Mouse (Mus musculus) lung, postnatal 4 days (tissue): ENCODE results near the gene Sertad1.
"Not testable (repeated sequence)": the region's sequence is repeated elsewhere in the genome, so short reads cannot be mapped to it uniquely, and the experiment has no call there.

Source experiments
- DNase-seq, 2 experiments: peaks; one replicate each; pipeline ENCODE4 v3.0.0; 2021

Sertad1 gene

DNA sequence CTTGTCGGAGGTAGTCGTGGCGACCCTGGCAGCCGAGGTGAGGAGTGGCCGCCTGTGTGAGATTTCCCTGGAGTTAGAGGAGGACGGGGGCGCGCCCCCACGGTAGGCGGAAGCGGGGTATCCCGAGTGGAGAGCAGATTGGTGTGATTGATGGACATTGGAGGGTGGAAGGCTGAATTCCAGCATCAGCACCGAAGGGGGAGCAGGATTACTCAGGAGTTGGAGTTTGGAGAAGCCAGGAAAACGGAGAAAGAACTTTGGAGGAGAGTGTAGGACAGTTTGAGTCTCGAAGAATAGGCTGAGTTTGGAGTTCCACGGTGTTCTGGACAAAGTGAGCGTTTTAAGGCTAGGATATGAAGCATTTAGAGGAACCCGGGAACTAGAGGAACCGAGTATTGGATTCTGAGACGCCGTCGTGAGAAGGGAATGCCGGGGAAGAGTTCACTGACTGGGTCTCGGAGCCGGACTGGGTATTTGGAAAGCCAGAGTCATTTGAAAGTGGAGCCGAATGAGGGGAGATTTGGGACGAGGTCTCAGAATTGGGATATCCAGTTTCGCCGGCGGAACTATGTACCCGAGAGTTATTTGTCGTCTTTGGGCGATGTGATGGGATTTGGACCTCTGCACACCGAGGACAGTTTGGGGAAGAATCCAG lies 12.7 kb upstream of the Sertad1 start:
- no peak for DNase-seq

GRCm38 (mm10) chr7:27474490-27474954 lies 12.2 kb upstream of the Sertad1 start:
- peak; percentile 99 for DNase-seq

- DNase-seq = no peak
These were observed 11.1 kb upstream of the Sertad1 start for GRCm38 (mm10) chr7:27475596-27475995.

DNA sequence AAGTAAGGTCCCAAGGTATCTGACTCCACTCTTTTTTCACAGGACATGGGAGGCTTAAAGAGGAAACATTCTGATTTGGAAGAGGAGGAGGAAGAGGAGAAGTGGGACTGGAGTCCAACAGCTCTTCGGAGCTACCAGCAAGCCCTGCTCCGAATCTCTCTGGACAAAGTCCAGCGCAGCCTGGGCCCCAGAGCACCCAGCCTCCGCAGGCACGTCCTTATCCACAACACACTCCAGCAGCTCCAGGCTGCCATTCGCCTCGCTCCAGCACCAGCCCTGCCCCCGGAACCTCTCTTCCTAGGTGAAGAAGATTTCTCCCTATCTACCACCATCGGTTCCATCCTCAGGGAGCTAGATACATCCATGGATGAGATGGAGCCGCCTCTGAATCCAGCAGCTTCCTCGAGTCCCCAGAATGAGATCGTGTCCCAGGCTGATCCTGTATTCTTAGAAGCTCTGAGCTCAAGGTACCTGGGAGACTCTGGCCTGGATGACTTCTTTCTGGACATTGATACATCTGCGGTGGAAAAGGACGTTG lies 10.5 kb upstream of the Sertad1 start:
- DNase-seq = no peak

DNA sequence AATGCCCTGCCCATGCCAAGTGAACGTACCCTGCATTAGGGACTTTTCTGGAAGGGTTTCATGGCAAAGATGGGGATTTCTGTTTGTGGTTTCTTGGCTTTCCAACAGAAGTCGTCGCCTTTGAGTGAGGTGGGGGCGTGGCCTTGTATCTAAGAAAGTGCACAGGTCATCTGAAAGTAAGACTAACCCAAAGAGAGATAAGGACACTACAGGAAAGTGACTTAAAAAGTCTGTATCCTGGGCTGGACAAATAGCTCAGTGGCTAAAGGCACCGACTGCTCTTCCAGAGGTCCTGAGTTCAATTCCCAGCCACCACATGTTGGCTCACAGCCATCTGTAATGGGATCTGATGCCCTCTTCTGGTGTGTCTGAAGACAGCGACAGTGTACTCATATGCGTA lies 8.1 kb upstream of the Sertad1 start:
- no peak for DNase-seq

DNA sequence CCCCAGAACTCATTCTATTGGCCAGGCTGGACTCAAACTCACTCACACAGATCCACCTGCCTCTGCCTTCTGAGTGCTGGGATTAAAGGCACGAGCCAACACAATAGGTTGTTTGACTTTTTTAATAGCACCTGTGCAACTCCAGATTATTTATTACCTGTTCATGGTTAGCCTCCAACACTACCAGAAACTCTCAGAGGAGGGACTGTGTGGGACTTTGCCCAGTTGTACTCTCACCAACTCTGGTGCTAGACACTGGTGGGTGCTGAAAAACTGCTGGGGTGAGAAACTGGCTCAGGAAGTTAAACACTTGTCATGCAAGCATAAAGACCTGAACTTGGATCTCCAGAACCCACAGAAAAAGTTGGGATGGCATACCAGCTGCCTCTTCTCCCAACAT lies 7.0 kb upstream of the Sertad1 start:
- DNase-seq = no peak

DNA sequence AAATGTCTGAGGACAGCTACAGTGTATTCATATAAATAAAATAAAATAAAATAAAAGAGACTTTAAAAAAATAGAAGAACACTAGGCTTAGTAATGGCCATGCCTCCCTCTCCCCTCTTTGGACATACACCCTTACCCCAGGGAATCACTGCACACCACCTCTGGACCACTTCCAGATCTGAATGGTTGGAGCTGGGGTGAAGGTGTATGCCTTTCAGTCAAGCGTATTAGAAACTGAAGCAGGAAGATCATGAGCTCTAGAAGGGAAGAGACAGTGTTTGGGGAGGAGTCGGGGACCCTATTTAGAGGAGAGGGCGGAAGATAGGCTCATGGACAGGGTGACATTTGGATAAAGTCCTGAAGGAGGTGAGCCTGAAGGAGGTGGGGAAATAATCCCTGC lies 6.2 kb upstream of the Sertad1 start:
- DNase-seq = no peak

GRCm38 (mm10) chr7:27480927-27481626 lies 5.6 kb upstream of the Sertad1 start:
- DNase-seq = no peak

DNA sequence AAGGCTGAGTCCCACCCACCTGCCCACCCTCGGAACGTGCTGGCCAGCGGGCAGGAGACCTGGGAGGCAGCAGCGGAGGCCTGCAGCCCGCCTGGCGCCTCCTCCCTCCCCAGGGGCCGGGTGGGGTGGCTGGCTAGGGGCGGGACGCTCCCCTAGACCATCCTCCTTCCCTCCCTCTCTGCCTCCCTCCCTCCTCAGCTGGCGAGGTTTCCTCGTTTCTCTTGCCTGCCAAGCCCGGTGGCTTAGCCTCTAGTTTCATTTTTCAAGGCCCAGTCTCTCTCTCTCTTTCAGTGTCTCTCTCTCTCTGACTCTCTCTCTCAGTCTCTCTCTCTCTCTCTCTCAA lies 5.1 kb upstream of the Sertad1 start:
- peak; percentile 92 to 97 for DNase-seq

GRCm38 (mm10) chr7:27483860-27484259 lies 2.9 kb upstream of the Sertad1 start:
- DNase-seq = no peak

- DNase-seq = peak; percentile 54 to 60
These were observed 474 bp upstream of the Sertad1 start for GRCm38 (mm10) chr7:27486102-27486769.

GRCm38 (mm10) chr7:27487740-27488268 lies 1.1 kb downstream of the Sertad1 start:
- peak; percentile 82 to 87 for DNase-seq

- peak in 1 of 2 experiments; percentile 37 for DNase-seq
These were observed 2.7 kb downstream of the Sertad1 start for GRCm38 (mm10) chr7:27489270-27489869.

GRCm38 (mm10) chr7:27490227-27490542 lies 3.5 kb downstream of the Sertad1 start:
- no peak for DNase-seq

GRCm38 (mm10) chr7:27490543-27491329 lies 4.0 kb downstream of the Sertad1 start:
- peak; percentile 96 to 98 for DNase-seq

DNA sequence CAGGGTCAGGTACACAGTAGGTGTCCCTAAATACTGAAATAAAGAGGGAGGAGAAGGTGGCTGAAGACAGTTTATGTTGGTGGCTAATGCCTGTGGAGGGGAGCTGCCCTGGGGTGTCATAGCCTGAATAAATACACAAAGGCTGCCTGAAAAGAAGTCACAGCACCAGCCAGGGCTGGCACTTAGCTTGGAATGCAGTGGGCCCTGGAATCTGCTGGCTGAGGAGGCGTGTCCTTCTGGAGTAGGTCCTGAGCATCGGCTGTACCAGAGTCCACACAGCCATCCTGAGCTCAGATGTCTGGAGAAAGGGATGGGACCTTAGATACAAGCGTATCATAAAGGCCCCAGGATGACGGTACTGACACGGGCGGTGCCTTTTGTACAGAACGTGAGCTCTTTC lies 5.1 kb downstream of the Sertad1 start:
- DNase-seq = peak in 1 of 2 experiments; percentile 76

DNA sequence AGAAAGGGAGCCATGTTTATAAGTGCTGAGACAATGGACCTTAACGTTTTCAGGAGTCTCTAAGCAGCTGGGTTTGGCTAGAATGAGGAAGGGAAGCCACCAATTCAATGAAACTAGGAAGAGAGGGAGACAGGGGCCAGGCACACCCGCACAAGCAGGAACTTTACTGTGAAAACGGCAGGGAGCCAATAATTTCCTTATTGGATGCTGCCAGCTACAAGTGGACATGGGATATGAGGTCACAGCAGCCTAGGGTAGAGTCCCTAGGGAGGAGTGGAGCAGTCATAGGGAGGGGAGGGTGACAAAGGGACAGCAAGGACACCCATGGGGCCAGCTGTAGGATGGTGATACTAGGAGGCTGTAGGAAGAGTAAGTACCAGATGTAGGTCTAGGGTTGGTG lies 6.3 kb downstream of the Sertad1 start:
- peak; percentile 48 to 49 for DNase-seq

DNA sequence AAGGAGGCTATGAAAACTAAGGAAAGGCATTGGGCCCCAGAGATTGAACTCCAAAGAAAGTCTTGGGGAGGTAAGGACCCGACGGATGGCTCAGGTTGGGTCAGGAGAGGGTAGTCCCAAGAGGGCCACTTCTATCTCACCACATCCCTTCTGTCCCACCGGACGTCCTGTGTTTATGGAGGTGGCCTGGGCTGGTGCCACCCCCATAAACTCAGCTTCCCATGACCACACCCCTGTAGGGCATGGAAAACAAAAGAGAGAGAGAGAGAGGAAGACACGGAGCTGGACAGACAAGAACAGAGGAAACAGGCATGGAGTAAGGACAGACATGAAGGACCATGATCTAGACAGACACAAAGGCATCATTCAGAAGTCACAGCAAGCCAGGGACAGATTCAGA lies 6.7 kb downstream of the Sertad1 start:
- peak; percentile 48 to 77 for DNase-seq

DNA sequence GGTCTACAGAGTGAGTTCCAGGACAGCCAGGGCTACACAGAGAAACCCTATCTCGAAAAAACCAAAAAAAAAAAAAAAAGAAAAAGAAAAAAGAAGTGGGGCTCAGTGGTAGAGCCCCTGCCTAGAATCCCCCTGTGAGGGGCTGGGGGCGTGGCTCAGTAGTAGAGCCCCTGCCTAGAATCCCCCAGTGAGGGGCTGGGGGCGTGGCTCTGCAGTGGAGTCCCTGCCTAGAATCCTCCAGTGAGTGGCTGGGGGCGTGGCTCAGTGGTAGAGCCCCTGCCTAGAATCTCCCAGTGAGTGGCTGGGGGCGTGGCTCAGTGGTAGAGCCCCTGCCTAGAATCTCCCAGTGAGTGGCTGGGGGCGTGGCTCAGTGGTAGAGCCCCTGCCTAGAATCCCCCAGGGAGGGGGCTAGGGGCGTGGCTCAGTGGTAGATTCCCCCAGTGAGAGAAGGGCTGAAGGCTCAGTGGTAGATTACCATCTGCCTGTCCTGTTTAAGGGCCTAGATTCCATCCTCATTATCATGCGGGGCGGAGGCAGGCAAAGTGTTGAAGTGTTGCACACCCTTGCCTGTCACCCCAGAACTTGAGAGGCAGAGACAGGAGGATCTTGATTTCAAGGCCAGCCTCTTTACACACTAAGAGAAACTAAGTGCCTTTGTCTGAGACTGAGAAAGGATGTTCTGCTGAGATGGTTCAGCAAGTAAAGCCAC lies 8.1 kb downstream of the Sertad1 start:
- DNase-seq = not testable (repeated sequence)

- DNase-seq = no peak
These were observed 12.3 kb downstream of the Sertad1 start, which contains the start of gene Prx for GRCm38 (mm10) chr7:27499036-27499435. TSS of gene Prx (plus strand) at chr7:27499324.

DNA sequence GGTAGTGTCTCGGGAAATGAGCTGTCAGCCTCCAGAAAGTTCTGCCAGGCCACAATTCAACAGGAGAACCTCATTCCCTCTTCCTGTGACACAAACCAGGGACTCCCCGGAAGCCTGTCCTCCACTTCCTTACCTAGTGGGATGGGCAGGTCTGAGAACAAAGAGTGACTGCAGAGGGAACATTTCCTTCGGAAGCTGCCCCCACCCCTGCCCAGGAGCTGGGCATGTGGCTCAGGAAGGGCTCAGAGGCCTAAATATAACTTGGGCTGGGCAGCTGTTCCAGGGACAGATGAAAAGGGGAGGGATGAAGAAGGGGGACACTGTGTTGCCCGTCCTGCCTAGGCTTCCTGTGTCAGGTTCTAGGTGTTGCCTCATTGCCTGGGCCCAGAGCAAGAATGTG lies 14.9 kb downstream of the Sertad1 start:
- peak; percentile 55 to 81 for DNase-seq
